Mouse (Mus musculus): Measurements from ENCODE around the gene Elmo3. TPM values are rescaled to one million over a fixed set of nuclear protein-coding genes. Genes with fewer than 3 reads are reported as not detected.

Elmo3 gene
- polyA plus RNA-seq, 1 experiment from 2014 or later: 1.1 TPM

GRCm38 (mm10) chr8:105303396-105303795, 2.0 kb upstream of the Elmo3 start:
- Histone ChIP-seq H3K4me2 (ENCODE audit: low read length) (no peak overlapping the region), H3K4me1 (ENCODE audit: control insufficient read depth, insufficient read depth, low read length) (peaks cover 18% of the 10 kb centered on the region; the same call in 1 of the 2 replicates), H3K4me3 (replicated peaks; ENCODE audit: low read depth, low read length) (no peak overlapping the region), H3K9ac (replicated peaks; ENCODE audit: low read length) (no peak overlapping the region), H3K27ac (replicated peaks; ENCODE audit: low read depth, low read length) (no peak overlapping the region), H3K9me3 (ENCODE audit: control insufficient read depth, low read length) (no peaks in the 10 kb centered on the region), H3K36me3 (ENCODE audit: control insufficient read depth, insufficient read depth, low read length) (peaks cover 87% of the 10 kb centered on the region), H3K27me3 (ENCODE audit: control insufficient read depth, insufficient read depth, low read length) (no peaks in the 10 kb centered on the region)
- DNase-seq (no peak), ATAC-seq (ENCODE audit: low FRiP score, low TSS enrichment) (no peak)
- 81% methylated on average over 8 of the region's 8 CpGs for WGBS

GRCm38 (mm10) chr8:105303874-105304273, 1.5 kb upstream of the Elmo3 start:
- no peaks in the 10 kb centered on the region for H3K27me3 ChIP-seq (ENCODE audit: control insufficient read depth, insufficient read depth, low read length)
- no peak overlapping the region for H3K4me2 ChIP-seq (ENCODE audit: low read length)
- H3K9ac ChIP-seq (replicated peaks; ENCODE audit: low read length): no peak overlapping the region
- H3K27ac ChIP-seq (replicated peaks; ENCODE audit: low read depth, low read length): no peak overlapping the region
- no peaks in the 10 kb centered on the region for H3K9me3 ChIP-seq (ENCODE audit: control insufficient read depth, low read length)
- ATAC-seq (ENCODE audit: low FRiP score, low TSS enrichment) (no peak), DNase-seq (no peak)
- 89% methylated on average over 9 of the region's 9 CpGs for whole genome bisulfite sequencing
- no peak overlapping the region for H3K4me3 ChIP-seq (replicated peaks; ENCODE audit: low read depth, low read length)
- peaks cover 13% of the 10 kb centered on the region; the same call in 1 of the 2 replicates for H3K4me1 ChIP-seq (ENCODE audit: control insufficient read depth, insufficient read depth, low read length)
- H3K36me3 ChIP-seq (ENCODE audit: control insufficient read depth, insufficient read depth, low read length): peaks cover 87% of the 10 kb centered on the region

GRCm38 (mm10) chr8:105304325-105305210, 833 bp upstream of the Elmo3 start:
- H3K4me1 ChIP-seq (ENCODE audit: control insufficient read depth, insufficient read depth, low read length): peaks cover 9% of the 10 kb centered on the region; the same call in 1 of the 2 replicates
- WGBS: 78% methylated on average over 9 of the region's 9 CpGs
- no peaks in the 10 kb centered on the region for H3K9me3 ChIP-seq (ENCODE audit: control insufficient read depth, low read length)
- H3K27me3 ChIP-seq (ENCODE audit: control insufficient read depth, insufficient read depth, low read length): no peaks in the 10 kb centered on the region
- DNase-seq (peak; percentile 49), ATAC-seq (ENCODE audit: low FRiP score, low TSS enrichment) (peak; percentile 33; the same call in 1 of the 2 replicates)
- no peak overlapping the region for H3K9ac ChIP-seq (replicated peaks; ENCODE audit: low read length)
- no peak overlapping the region for H3K4me3 ChIP-seq (replicated peaks; ENCODE audit: low read depth, low read length)
- H3K27ac ChIP-seq (replicated peaks; ENCODE audit: low read depth, low read length): no peak overlapping the region
- H3K36me3 ChIP-seq (ENCODE audit: control insufficient read depth, insufficient read depth, low read length): peaks cover 88% of the 10 kb centered on the region
- H3K4me2 ChIP-seq (ENCODE audit: low read length): no peak overlapping the region

GRCm38 (mm10) chr8:105306146-105306691, 818 bp downstream of the Elmo3 start:
- ATAC-seq (ENCODE audit: low FRiP score, low TSS enrichment) (no peak), DNase-seq (no peak)
- Histone ChIP-seq H3K4me3 (replicated peaks; ENCODE audit: low read depth, low read length) (no peak overlapping the region), H3K9ac (replicated peaks; ENCODE audit: low read length) (0 out of 2 replicates have a peak overlapping the region, but pooled peaks have one; percentile 16), H3K4me1 (ENCODE audit: control insufficient read depth, insufficient read depth, low read length) (peaks cover 8% of the 10 kb centered on the region; the same call in 1 of the 2 replicates), H3K9me3 (ENCODE audit: control insufficient read depth, low read length) (no peaks in the 10 kb centered on the region), H3K27ac (replicated peaks; ENCODE audit: low read depth, low read length) (no peak overlapping the region), H3K4me2 (ENCODE audit: low read length) (peak overlapping the region; percentile 40), H3K36me3 (ENCODE audit: control insufficient read depth, insufficient read depth, low read length) (peaks cover 81% of the 10 kb centered on the region), H3K27me3 (ENCODE audit: control insufficient read depth, insufficient read depth, low read length) (no peaks in the 10 kb centered on the region)
- 63% methylated on average over 5 of the region's 5 CpGs for WGBS

GRCm38 (mm10) chr8:105307670-105308069, 2.3 kb downstream of the Elmo3 start:
- no peaks in the 10 kb centered on the region for H3K9me3 ChIP-seq (ENCODE audit: control insufficient read depth, low read length)
- H3K4me3 ChIP-seq (replicated peaks; ENCODE audit: low read depth, low read length): no peak overlapping the region
- H3K27me3 ChIP-seq (ENCODE audit: control insufficient read depth, insufficient read depth, low read length): no peaks in the 10 kb centered on the region
- WGBS: 96% methylated on average over 13 of the region's 13 CpGs
- no peak overlapping the region for H3K9ac ChIP-seq (replicated peaks; ENCODE audit: low read length)
- ATAC-seq (ENCODE audit: low FRiP score, low TSS enrichment) (no peak), DNase-seq (no peak)
- H3K4me1 ChIP-seq (ENCODE audit: control insufficient read depth, insufficient read depth, low read length): peaks cover 8% of the 10 kb centered on the region; the same call in 1 of the 2 replicates
- no peak overlapping the region for H3K4me2 ChIP-seq (ENCODE audit: low read length)
- no peak overlapping the region for H3K27ac ChIP-seq (replicated peaks; ENCODE audit: low read depth, low read length)
- peaks cover 73% of the 10 kb centered on the region for H3K36me3 ChIP-seq (ENCODE audit: control insufficient read depth, insufficient read depth, low read length)

- ATAC-seq (ENCODE audit: low FRiP score, low TSS enrichment) (no peak), DNase-seq (no peak)
- Histone ChIP-seq H3K4me3 (replicated peaks; ENCODE audit: low read depth, low read length) (no peak overlapping the region), H3K36me3 (ENCODE audit: control insufficient read depth, insufficient read depth, low read length) (peaks cover 73% of the 10 kb centered on the region), H3K4me2 (ENCODE audit: low read length) (no peak overlapping the region), H3K27ac (replicated peaks; ENCODE audit: low read depth, low read length) (no peak overlapping the region), H3K9me3 (ENCODE audit: control insufficient read depth, low read length) (no peaks in the 10 kb centered on the region), H3K27me3 (ENCODE audit: control insufficient read depth, insufficient read depth, low read length) (no peaks in the 10 kb centered on the region), H3K9ac (replicated peaks; ENCODE audit: low read length) (no peak overlapping the region), H3K4me1 (ENCODE audit: control insufficient read depth, insufficient read depth, low read length) (peaks cover 8% of the 10 kb centered on the region; the same call in 1 of the 2 replicates)
- 94% methylated on average over 10 of the region's 10 CpGs for WGBS
Observed at GRCm38 (mm10) chr8:105308428-105308827, 3.0 kb downstream of the Elmo3 start.

- Histone ChIP-seq H3K27me3 (ENCODE audit: control insufficient read depth, insufficient read depth, low read length) (no peaks in the 10 kb centered on the region), H3K4me3 (replicated peaks; ENCODE audit: low read depth, low read length) (no peak overlapping the region), H3K9me3 (ENCODE audit: control insufficient read depth, low read length) (no peaks in the 10 kb centered on the region), H3K4me2 (ENCODE audit: low read length) (no peak overlapping the region), H3K27ac (replicated peaks; ENCODE audit: low read depth, low read length) (no peak overlapping the region), H3K36me3 (ENCODE audit: control insufficient read depth, insufficient read depth, low read length) (peaks cover 73% of the 10 kb centered on the region), H3K9ac (replicated peaks; ENCODE audit: low read length) (no peak overlapping the region), H3K4me1 (ENCODE audit: control insufficient read depth, insufficient read depth, low read length) (peaks cover 8% of the 10 kb centered on the region; the same call in 1 of the 2 replicates)
- no peak for DNase-seq
- no peak for ATAC-seq (ENCODE audit: low FRiP score, low TSS enrichment)
- WGBS: 83% methylated on average over 15 of the region's 15 CpGs
Observed at GRCm38 (mm10) chr8:105309142-105309847, 3.9 kb downstream of the Elmo3 start.

- 90% methylated on average over 8 of the region's 8 CpGs for WGBS
- peaks cover 8% of the 10 kb centered on the region; the same call in 1 of the 2 replicates for H3K4me1 ChIP-seq (ENCODE audit: control insufficient read depth, insufficient read depth, low read length)
- no peaks in the 10 kb centered on the region for H3K9me3 ChIP-seq (ENCODE audit: control insufficient read depth, low read length)
- H3K4me2 ChIP-seq (ENCODE audit: low read length): no peak overlapping the region
- no peak overlapping the region for H3K4me3 ChIP-seq (replicated peaks; ENCODE audit: low read depth, low read length)
- no peak for ATAC-seq (ENCODE audit: low FRiP score, low TSS enrichment)
- H3K27me3 ChIP-seq (ENCODE audit: control insufficient read depth, insufficient read depth, low read length): no peaks in the 10 kb centered on the region
- H3K36me3 ChIP-seq (ENCODE audit: control insufficient read depth, insufficient read depth, low read length): peaks cover 73% of the 10 kb centered on the region
- no peak overlapping the region for H3K27ac ChIP-seq (replicated peaks; ENCODE audit: low read depth, low read length)
- DNase-seq: no peak
- no peak overlapping the region for H3K9ac ChIP-seq (replicated peaks; ENCODE audit: low read length)
Observed at GRCm38 (mm10) chr8:105310118-105310517, 4.7 kb downstream of the Elmo3 start.

Measured in midbrain, embryonic 14.5 days (tissue).